Mouse (Mus musculus): ENCODE measurements around the gene Olfr1431.
"Not testable (repeated sequence)": the region's sequence is repeated elsewhere in the genome, so short reads cannot be mapped to it uniquely, and the experiment has no call there.

The Olfr1431 gene

GRCm38 (mm10) chr19:12200334-12200733 is at the start of gene Olfr1431:
TSS of gene Olfr1431 (plus strand) at chr19:12200634.
- no peak for DNase-seq

- not testable (repeated sequence) for DNase-seq
Measured at GRCm38 (mm10) chr19:12170062-12170599, 30.3 kb upstream of the Olfr1431 start, which contains the start of gene Olfr1555-ps1. TSS of gene Olfr1555-ps1 (minus strand) at chr19:12170112.

- not testable (repeated sequence) for DNase-seq
Measured at GRCm38 (mm10) chr19:12175431-12175830, 25.0 kb upstream of the Olfr1431 start.

DNA sequence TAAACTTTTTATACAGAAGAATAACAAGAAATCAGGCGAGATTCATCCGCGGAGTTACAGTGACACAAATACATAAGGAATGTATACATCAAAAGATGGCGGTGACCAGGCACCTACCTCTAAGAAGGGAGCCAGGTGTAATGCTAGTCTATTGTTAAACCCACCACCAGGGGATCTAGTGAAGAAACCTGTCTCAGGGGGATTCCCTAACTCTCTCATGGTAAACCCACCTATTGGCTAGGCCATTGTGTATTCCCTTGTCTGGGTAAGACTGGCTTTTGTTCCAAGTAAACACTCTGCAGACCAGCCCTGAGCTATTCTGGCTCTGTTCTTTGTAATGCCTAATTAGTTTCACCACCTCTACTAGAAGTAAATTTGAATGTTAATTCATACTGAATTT is 1.4 kb upstream of the Olfr1431 start:
- DNase-seq: not testable (repeated sequence)

DNA sequence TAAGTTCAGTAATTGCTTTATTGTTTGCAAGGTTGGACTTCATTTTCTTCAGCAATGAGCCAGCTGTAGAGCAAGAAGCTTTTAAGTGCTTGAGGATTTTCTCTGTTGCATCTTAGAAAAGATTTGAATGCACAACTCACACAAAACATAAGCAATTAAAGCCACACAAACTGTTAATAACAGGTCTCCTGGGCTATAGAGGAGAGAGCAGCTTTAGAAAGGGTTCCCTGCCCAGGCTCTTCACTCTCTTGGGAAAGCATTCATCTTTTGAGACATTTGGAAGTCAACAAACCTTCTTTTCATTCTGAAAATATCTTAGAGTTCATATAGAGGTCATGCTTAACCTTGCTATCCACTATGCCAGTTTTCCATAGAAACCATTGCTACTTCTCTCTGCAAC is 32.1 kb downstream of the Olfr1431 start, which contains the start of gene Olfr1432:
TSS of gene Olfr1432 (minus strand) at position 101 of the 400 bp plus-strand sequence.
- DNase-seq: not testable (repeated sequence)

DNA sequence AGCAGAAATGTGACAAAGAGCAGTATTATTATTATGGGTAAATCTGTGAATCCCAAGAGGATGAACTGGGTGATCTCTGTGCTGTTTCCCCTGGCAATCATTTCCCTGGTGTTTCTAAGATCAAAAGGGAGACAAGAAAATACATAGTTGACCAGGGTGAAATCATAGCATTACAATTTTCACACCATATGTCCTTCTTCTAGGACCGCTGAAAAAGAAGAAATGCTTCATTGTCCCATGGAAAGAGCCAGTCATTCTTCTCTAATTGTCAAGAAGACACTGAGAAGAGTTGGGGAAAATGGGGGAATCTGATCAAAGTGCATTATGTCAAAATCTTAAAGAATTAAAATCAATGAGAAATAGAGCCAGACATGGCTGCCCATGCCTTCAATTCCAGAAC is 41.1 kb downstream of the Olfr1431 start, which contains the start of gene Olfr262:
TSS of gene Olfr262 (minus strand) at position 101 of the 400 bp plus-strand sequence.
- DNase-seq: no peak

DNA sequence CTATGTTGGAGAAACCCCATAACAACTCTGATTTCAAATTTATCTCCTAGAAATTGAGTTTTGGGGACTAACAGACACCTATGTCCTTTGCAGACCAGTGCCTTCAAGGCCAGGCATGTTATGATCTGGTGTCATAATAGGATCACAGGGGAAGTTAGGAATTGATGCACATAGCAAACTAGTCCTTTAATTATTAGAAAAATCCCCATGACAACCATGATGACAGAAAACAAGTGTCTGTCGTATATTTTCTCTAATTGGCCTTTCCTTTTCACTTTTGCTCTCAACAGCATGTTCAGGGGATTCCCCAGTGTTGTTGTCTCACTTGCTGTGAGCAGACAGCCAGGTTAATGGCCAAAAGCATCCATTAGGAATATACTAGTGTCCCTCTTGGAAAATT is 60.3 kb downstream of the Olfr1431 start, which contains the start of gene Olfr235:
TSS of gene Olfr235 (plus strand) at position 301 of the 400 bp plus-strand sequence.
- no peak for DNase-seq
